Mouse (Mus musculus) cerebellum, adult 2 months (tissue): ENCODE data around the gene Fli1. TPM values are rescaled to one million over a fixed set of nuclear protein-coding genes. Genes with fewer than 3 reads are reported as not detected.
A peak's percentile ranks its signal among the peaks of the same experiment; 100 is the strongest.

ENCODE experiments used
- DNase-seq, 2 experiments: peaks; one replicate each; pipeline ENCODE4 v3.0.0; 2021
- H3K27ac ChIP-seq: fragments of 200-500 bp; 2 replicates; pipeline ENCODE4 v1.5.1; 2012; ENCODE audit warnings: low read length, control low read depth, inconsistent platforms; ENCODE audit not compliant: insufficient read depth
- H3K27me3 ChIP-seq: fragments of 200-500 bp; 2 replicates; pipeline ENCODE4 v1.6.1; 2012; ENCODE audit warnings: inconsistent platforms, mild to moderate bottlenecking, low read length, moderate library complexity; ENCODE audit not compliant: control insufficient read depth, insufficient read depth
- H3K4me1 ChIP-seq: fragments of 200-500 bp; 2 replicates; pipeline ENCODE4 v1.6.1; 2011; ENCODE audit warnings: low read length; ENCODE audit not compliant: control insufficient read depth, insufficient read depth
- H3K4me3 ChIP-seq: fragments of 200-500 bp; replicated peaks from 2 replicates; pipeline ENCODE3; 2011; ENCODE audit warnings: mild to moderate bottlenecking, low read depth, low read length, control low read depth; ENCODE audit not compliant: insufficient read depth
- CTCF ChIP-seq: fragments of 200-500 bp; IDR thresholded peaks from 2 replicates; pipeline ENCODE4 v1.5.1; 2011; ENCODE audit warnings: low read depth, mild to moderate bottlenecking, control low read depth, low read length, moderate library complexity, borderline replicate concordance; ENCODE audit not compliant: insufficient read depth
- POLR2A ChIP-seq: fragments of 200-500 bp; IDR thresholded peaks from 2 replicates; pipeline ENCODE4 v1.6.1; 2011; ENCODE audit warnings: low read length, control low read depth, borderline replicate concordance; ENCODE audit not compliant: insufficient read depth
- WGBS: fragments of 180-500 bp; shearing (Covaris S2); methylation state at CpG from one replicate; pipeline ENCODE4 v1.1.7; 2018; 5-methylcytosine and 5-hydroxymethylcytosine counted together
- polyA plus RNA-seq: library from polyadenylated mRNA; depleted of rRNA; stranded (reverse); fragments of >200 nt; gene quantifications from 2 replicates; pipeline ENCODE4 v1.2.3, GENCODE M21; 2012; rRNA removed

Fli1 gene
- polyA plus RNA-seq = 1.7 and 2.2 TPM in 2 replicates

DNA sequence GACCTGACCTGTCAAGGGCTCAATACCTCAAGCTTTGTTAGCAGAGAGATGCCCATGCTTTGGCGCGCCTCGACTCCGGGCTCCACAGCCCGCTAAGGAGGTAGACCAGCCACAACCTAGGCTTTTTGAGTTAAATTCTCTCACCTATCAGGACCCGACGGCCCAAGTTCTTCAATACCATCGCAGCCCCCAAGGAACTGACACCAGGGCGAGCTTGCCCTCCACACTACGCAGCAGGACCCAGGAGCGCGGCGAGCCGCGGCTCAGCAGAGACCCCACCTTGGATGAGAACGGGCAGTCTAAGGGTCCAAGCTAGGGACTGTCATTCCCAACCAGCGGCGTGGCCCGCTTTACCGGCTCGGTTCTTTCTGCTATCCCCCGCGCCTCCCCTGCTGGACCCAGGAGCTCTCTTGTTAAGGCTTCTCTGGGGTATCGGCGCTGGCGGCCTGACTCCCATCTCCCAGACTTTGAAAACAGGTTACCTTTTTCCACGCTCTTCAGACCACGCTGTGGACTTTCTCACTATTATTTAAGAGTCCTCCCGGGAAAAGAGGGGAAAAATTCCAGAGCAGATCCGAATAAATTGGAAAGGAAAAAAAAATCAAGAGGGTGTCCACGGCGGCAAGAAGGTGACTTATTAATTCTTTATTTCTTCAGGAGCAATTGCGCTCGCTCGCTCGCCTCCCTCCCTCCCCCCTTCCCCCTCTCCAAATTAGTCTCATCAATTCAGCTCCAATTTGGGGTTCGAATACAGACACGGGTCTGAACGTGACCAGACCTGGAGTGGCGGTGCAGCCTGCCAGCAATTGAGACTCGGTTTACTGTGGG, at the start of gene Fli1:
Gene Fli1, minus strand, starts transcription at position 650 of the 828 bp plus-strand sequence.
- H3K27me3 ChIP-seq = peaks cover 12% of the 10 kb centered on the region; the same call in 1 of the 2 replicates
- H3K4me3 ChIP-seq = no peak within 1 kb of the TSS
- peak in 1 of 2 experiments; percentile 24 for DNase-seq
- no peaks in the 10 kb centered on the region; the same call in 1 of the 2 replicates for H3K4me1 ChIP-seq
- 2% methylated on average over 41 of the region's 41 CpGs for WGBS
- TF ChIP-seq POLR2A = no peak
- TF ChIP-seq CTCF = no peak
- no peak within 1 kb of the TSS for H3K27ac ChIP-seq

DNA sequence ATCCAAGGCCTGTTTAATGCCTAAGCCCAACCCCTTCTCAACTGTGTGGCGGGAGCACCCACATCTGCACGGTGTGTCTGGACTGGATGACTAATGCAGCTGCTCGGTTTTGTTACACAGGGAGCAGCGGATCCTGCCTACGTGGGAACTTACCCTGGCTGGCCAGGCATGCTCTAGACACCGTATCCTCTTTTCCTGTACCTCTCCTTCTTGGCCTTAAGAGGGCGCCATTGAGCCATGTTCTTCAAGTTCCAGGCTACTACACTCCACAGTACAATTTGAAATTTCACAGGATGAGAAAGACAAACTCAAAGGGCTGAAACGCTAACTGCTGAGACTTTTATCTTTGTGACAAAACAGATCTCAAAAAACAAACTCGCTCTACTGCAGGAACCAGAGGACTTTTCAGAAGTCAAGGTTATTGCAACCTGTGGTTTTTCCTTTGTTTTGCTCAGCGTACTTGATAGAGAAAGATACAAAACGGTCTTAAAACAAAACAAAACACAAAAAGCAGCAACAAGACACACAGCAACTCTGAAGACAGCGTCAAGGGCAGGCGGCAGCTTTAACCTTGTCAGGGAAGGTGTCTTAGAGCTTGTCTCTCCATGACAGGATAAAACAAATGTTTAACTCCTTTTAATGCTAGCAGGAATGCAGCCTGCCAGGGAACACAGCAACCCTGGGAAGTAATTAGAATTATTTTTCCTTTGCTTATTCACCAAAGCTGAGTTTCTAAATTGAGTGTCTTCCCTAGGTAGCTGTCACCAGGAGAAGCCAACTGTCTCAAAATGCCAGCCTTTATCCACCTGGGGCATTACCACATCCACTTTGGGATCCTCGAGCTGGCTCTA, 49.3 kb upstream of the Fli1 start:
- WGBS = 8% methylated on average over 14 of the region's 14 CpGs
- no peaks in the 10 kb centered on the region for H3K4me1 ChIP-seq
- peak; percentile 70 for TF ChIP-seq CTCF
- no peak for TF ChIP-seq POLR2A
- no peak overlapping the region for H3K4me3 ChIP-seq
- DNase-seq = peak; percentile 38 to 46
- H3K27ac ChIP-seq = no peak overlapping the region
- H3K27me3 ChIP-seq = no peaks in the 10 kb centered on the region

DNA sequence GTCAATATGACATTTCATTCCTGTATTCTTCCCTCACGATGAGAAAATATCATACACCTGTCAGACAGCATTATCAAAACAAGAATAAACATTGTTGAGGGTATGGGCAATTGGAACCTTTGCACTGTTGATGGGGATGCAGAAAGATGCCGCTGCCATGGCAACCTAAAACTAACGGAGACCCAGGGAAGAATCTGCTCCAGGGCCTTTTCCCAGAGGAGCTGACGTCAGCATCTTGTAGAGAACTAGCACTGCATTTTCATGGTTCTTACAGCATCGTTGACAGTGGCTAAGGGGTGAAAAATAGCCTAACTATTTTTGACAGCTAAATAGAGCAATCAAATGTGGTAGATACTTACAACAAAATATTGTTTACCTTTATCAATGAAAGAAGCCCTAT, 47.9 kb upstream of the Fli1 start:
- DNase-seq = no peak
- Histone ChIP-seq H3K27me3 (no peaks in the 10 kb centered on the region), H3K4me1 (no peaks in the 10 kb centered on the region), H3K4me3 (no peak overlapping the region), H3K27ac (no peak overlapping the region)
- TF ChIP-seq CTCF (no peak), POLR2A (no peak)
- WGBS = 59% methylated on average over 5 of the region's 5 CpGs

DNA sequence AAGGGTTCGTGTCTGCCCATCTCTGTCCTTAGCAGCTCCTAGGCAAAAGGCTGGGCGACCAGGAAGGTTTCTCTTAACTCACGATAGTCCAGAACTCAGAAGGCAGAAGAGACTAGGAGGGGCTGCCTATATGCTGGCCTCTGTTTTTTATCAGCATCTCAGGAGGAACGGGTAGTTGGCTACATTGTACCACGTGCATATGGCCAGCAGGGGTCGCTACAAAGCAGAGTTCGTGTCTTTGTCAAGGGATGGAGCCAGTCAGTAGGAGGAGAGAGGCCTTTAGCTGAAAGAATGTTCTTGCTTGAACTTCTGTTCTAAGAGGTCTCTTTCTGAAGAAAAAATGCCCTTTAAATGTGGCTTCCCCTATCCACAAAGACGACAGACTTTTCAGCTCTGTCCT, 47.2 kb upstream of the Fli1 start:
- no peaks in the 10 kb centered on the region for H3K27me3 ChIP-seq
- 14% methylated on average over 8 of the region's 8 CpGs for WGBS
- H3K4me3 ChIP-seq = no peak overlapping the region
- H3K27ac ChIP-seq = no peak overlapping the region
- no peaks in the 10 kb centered on the region for H3K4me1 ChIP-seq
- DNase-seq = peak; percentile 48 to 67
- TF ChIP-seq POLR2A (no peak), CTCF (peak; percentile 77)

DNA sequence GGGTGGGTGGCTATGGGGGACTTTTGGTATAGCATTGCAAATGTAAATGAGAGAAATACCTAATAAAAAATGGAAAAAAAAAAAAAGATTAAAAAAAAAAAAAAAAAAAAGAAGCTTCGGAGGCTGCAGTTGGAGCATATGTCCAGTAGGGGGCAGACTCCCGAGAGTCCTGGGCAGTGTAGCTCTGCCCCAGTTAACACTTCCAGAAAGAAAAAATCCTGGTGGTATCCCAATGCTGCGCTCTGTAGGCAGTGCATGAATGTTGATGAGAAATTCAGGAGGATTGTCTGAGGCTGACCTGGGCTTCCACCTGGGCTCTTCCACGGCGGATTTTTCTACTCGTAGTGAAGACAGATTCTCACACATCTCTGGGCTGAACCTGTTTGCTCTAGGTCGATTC, 42.7 kb upstream of the Fli1 start:
- WGBS = 36% methylated on average over 7 of the region's 7 CpGs
- peak; percentile 48; the same call in 1 of the 2 replicates for TF ChIP-seq CTCF
- no peak for TF ChIP-seq POLR2A
- H3K4me1 ChIP-seq = no peaks in the 10 kb centered on the region
- no peak overlapping the region for H3K4me3 ChIP-seq
- no peaks in the 10 kb centered on the region; the same call in 1 of the 2 replicates for H3K27me3 ChIP-seq
- DNase-seq = no peak
- no peak overlapping the region for H3K27ac ChIP-seq

DNA sequence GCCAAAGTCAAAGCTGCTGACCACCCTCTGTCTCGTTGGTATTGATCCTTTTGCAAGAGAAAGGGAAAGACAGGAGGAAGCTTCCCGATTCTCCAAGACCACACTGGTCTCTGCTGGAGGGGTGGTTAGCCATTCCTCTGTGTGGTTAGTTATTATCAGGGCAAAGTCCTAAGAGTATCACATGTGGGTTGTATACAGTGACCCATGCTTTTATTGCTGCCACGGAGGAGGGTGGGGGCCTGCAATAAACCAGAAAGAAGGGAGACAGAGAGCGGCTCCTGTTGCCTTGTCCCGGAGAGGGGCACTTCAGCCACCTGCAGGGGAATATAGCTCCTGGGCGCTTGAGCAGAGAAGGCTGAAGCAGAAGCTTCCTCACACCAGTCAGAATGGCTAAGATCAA, 41.2 kb upstream of the Fli1 start:
- 81% methylated on average over 6 of the region's 6 CpGs for WGBS
- Histone ChIP-seq H3K27me3 (no peaks in the 10 kb centered on the region; the same call in 1 of the 2 replicates), H3K27ac (no peak overlapping the region), H3K4me1 (no peaks in the 10 kb centered on the region), H3K4me3 (no peak overlapping the region)
- DNase-seq = no peak
- TF ChIP-seq POLR2A = no peak
- TF ChIP-seq CTCF = no peak

DNA sequence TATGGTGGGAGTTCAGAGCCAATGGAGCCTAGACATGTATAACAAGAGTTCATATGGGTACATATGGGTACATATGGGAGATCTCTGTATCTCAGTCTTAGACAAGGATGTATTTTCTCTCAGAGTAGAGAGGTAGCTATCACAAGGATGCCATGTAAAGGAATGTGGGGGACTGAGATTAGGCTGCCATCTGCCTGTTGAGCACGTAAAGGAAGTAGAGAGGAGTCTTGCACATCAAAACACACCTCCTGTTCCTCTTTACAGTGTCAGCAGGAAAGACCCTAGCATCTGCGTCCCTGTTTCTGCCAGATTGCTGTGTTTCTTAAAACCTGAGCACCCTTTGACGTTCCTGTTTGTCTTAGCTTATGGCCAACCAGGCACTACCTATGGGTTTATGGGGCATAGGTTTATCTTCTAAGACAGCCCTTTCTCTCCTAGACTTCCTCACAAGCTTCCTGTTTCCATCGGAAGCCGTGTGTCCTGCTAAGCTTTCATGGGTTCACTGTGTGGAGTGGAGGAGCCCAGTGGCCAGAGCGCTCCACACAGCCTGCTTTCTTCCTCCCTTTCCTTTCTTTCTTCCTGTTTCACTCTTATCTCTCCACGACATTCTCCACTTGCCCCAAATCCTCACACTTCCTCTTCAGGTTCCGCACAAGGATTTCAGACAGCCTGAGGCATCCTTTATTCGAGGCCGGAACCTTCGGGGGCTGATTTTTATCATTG, 39.4 kb upstream of the Fli1 start:
- Histone ChIP-seq H3K27me3 (no peaks in the 10 kb centered on the region; the same call in 1 of the 2 replicates), H3K4me3 (no peak overlapping the region), H3K4me1 (no peaks in the 10 kb centered on the region), H3K27ac (no peak overlapping the region)
- TF ChIP-seq CTCF (no peak), POLR2A (no peak)
- 86% methylated on average over 11 of the region's 11 CpGs for WGBS
- DNase-seq = no peak
